Mouse (Mus musculus) E14TG2a.4 (cell line): Measurements from ENCODE around the gene Lgr5.

Experiments used
- CTCF ChIP-seq: conservative IDR thresholded peaks from 2 replicates; pipeline ENCODE4 v1.5.1; 2014; ENCODE audit warnings: low read length
- NANOG ChIP-seq: IDR thresholded peaks from 2 replicates; pipeline ENCODE4 v1.6.1; 2014; ENCODE audit warnings: borderline replicate concordance, low read length, mixed read lengths

GRCm38 (mm10) chr10:115587301-115587969, at the start of gene Lgr5:
- TF ChIP-seq CTCF (no peak), NANOG (no peak)
